Mouse (Mus musculus) spleen, embryonic (tissue): ENCODE measurements around the gene Krt42.
"Not testable (repeated sequence)": the region's sequence is repeated elsewhere in the genome, so short reads cannot be mapped to it uniquely, and the experiment has no call there.

Source experiments
- CTCF ChIA-PET: fragments of 350-600 bp; sonication (Branson Sonifier 250); formaldehyde crosslinking; loops from one replicate; lab custom pipeline; 2022; lab: Charles Lee

Krt42 gene

GRCm38 (mm10) chr11:100281596-100282544 lies 12.2 kb upstream of the Krt42 start:
- CTCF ChIA-PET, result interaction anchor here (0.5 to 1.1 kb wide), 3 partner anchors 16 to 423 kb away, joined by 3 read pairs; no protein-coding TSS in a partner anchor

GRCm38 (mm10) chr11:100278759-100279158 lies 9.1 kb upstream of the Krt42 start:
- CTCF ChIA-PET, result no interaction called here

- CTCF ChIA-PET, result no interaction called here
These were observed 8.2 kb upstream of the Krt42 start for GRCm38 (mm10) chr11:100277726-100278480.

DNA sequence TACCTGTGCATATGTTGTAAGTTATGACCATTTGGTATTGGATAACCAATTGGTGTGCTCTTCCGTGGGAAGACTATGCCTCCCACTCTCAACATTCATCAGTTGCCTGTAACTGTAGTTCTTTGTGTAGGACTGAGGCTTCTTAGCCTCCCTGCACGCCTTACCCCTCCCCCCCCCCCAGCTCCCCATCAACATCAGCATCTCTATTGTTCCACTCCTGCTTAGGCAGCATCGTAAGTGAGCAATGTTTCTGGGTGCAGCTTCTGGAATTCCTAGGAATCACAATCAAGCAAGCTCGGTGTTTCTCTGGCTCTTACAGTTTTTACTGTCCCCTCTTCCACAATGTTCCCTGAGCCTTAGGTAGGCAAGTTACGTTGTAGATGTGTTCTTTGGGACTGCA lies 5.8 kb upstream of the Krt42 start:
- CTCF ChIA-PET, result no interaction called here

GRCm38 (mm10) chr11:100274719-100275118 lies 5.0 kb upstream of the Krt42 start:
- CTCF ChIA-PET, result interaction anchor here (1.0 kb wide), 1 partner anchor 29 kb away, joined by 5 read pairs; no protein-coding TSS in a partner anchor

GRCm38 (mm10) chr11:100271878-100272277 lies 2.2 kb upstream of the Krt42 start:
- CTCF ChIA-PET, result no interaction called here

DNA sequence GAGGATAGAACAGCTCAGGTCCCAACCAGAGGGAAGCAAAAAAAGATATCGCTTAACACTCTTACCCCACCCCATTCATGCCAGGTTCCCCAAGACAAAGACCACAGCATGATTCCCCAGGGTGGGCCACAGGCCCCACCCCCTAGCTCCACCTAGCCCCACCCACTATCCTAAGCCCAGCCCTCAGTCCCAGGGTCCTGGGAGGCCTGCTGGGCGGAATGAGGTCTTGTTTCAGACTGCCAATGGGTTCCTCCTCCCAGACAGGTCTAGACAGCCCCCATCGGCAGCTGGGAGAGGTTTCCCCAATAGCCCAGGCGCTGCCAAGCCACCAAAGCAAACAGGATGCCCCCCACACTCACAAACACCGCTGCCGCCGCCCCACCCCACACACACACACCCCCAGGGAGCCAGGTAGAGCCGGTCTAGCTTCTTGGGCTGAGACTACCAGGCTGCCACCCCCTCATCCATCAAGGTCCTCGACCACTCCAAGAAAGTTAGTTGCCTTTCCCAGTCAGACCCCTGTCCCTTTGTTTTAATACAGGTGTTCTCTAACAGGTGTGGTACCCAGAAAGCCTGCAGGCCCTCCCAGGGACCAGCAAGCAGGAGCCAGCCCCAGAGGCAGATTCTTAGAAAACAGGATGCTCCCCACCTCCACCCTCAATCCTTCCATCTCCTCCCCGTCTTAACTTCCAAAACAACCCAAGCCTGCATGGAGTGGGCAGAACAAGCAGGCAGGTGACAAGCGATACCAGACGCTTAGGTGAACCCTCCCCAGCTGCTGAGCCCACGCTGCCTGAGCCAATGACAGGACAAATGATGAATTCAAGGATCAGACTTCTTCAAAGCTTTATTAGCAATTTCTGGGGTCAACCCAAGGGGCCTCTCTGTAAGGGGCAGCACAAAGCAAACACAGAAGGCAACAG lies 7.4 kb downstream of the Krt42 start:
- CTCF ChIA-PET, result no interaction called here

GRCm38 (mm10) chr11:100261235-100261605 lies 8.5 kb downstream of the Krt42 start:
- CTCF ChIA-PET, result no interaction called here

DNA sequence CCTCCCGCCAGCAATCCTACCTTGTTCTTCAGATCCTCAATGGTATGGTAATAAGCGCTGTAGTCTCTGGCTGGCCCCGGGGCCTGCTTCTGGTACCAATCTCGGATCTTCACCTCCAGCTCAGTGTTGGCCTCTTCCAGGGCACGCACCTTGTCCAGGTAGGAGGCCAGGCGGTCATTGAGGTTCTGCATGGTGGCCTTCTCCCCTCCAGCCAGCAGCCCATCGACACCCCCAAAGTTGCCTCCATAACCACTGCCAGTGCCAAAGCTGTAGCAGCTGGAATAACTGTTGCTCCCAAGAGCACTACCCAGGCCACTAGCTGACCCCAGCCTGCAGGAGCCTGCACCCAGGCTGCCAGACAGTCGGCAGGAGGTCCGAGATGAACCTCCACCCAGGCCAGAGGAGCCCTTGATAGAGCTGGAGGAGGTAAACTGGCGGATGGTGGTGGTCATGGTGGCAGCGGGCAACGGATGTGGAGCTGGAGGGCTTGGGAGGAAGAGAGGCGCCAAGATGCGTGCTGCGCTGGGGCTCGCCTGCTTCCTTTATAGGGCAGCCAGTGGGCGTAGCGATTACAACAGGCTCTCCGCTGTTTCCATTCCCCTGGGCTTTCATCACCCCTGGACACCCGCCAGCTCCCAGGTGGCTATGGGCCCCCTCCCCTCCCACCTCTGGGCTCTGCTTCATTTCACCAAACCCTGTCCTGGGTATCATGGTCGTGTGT lies 9.0 kb downstream of the Krt42 start, which contains the start of gene Krt17:
Krt17 (minus strand) TSS at position 516 of the 721 bp plus-strand sequence.
- CTCF ChIA-PET, result no interaction called here

DNA sequence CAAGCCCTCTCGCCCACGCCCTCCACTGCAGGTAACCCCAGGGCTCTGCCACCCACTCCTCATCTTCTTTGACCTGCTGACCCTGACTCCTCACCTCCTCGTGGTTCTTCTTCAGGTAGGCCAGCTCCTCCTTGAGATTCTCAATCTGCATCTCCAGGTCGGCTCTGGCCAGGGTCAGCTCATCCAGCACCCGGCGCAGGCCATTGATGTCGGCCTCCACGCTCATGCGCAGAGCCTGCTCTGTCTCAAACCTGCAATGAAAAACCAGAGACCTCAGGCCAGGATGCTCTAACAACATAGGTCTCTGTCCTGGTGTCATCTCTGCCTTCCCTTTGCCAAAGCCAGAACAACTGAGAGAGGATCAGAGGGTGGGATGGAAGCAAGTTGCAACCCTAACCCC lies 10.6 kb downstream of the Krt42 start:
- CTCF ChIA-PET, result no interaction called here

GRCm38 (mm10) chr11:100257967-100258366 lies 11.7 kb downstream of the Krt42 start:
- CTCF ChIA-PET, result no interaction called here

DNA sequence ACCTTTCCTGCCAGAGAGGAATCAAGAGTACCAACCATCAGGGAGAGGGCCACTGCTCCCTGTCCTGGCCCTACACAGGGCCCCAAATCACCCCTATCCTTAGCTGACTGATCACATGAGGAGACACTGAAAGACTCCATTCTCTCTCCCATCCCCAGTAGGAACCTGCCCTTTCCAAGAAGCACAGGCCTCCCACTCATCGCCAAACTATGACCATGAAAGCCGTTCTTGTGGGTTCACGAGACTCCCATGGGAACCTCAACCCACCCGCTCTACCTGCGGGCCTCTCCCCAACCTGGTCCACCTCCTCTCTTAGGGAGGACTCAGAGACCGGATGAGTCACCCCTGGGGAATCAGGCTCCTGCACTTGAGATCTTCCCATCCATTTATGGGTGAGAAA lies 14.2 kb downstream of the Krt42 start:
- CTCF ChIA-PET, result no interaction called here

GRCm38 (mm10) chr11:100254360-100255090 lies 15.1 kb downstream of the Krt42 start:
- CTCF ChIA-PET, result no interaction called here

GRCm38 (mm10) chr11:100248852-100249465 lies 20.7 kb downstream of the Krt42 start, which contains the start of gene Krt16:
Gene Krt16 (minus strand): TSS chr11:100248902.
- CTCF ChIA-PET, result no interaction called here

- CTCF ChIA-PET, result interaction anchor here (1.0 kb wide), 1 partner anchor 28 kb away, joined by 5 read pairs; no protein-coding TSS in a partner anchor
These were observed 23.2 kb downstream of the Krt42 start for GRCm38 (mm10) chr11:100246471-100246870.

DNA sequence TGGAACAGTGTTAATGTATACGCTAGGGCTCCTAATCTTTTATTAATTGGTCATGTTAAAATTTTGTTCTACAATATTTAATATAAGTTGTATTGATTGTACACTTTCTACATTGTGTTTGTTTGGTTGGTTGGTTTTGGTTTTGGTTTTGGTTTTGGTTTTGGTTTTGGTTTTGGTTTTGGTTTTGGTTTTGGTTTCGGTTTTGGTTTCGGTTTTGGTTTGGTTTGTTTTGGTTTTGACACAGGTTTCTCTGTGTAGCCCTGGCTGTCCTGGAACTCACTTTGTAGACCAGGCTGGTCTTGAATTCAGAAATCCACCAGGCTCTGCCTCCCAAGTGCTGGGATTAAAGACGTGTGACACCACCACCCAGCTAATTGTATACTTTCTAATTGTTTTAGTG lies 29.4 kb downstream of the Krt42 start:
- CTCF ChIA-PET, result not testable (repeated sequence)

DNA sequence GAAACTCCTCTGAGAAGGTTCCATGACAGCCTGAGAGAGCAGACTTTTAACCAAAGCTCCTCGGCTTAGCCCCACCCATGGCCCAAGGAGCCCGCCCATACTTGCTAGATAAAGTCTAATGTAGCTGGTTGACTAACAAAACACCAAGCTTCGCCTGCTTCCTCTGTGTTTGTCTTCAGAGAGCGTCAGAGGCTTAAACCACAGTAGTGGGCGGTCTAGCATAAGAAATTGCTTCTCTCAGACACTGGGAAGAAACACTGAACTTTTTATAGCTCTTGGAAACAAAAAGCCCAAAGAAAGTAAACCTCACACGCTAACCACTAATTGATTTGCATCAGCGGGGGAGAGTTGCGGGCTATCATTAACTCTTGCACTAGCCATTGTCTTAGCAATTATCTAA lies 47.9 kb downstream of the Krt42 start:
- CTCF ChIA-PET, result no interaction called here

GRCm38 (mm10) chr11:100219304-100219703 lies 50.4 kb downstream of the Krt42 start:
- CTCF ChIA-PET, result no interaction called here
